Mouse (Mus musculus) heart, embryonic 12.5 days (tissue): ENCODE measurements around the gene Fbxo8. TPM values are rescaled to one million over a fixed set of nuclear protein-coding genes. Genes with fewer than 3 reads are reported as not detected.

Source experiments
- ATAC-seq: fragments of 200-750 bp; cut with Nextera tagmentation; 2 replicates; pipeline ENCODE4 v1.8.0; 2017; ENCODE audit warnings: moderate TSS enrichment, moderate library complexity; ENCODE audit not compliant: insufficient number of reproducible peaks, low FRiP score
- H3K27ac ChIP-seq: fragments of 300-500 bp; sonication (generic); 2 replicates; pipeline ENCODE4 v1.5.1; 2016; ENCODE audit warnings: mild to moderate bottlenecking, moderate library complexity; ENCODE audit not compliant: poor library complexity, severe bottlenecking
- H3K27me3 ChIP-seq: fragments of 300-500 bp; sonication (generic); replicated peaks from 2 replicates; pipeline ENCODE4 v1.6.1; 2016; ENCODE audit warnings: mild to moderate bottlenecking, moderate library complexity
- H3K36me3 ChIP-seq: fragments of 300-500 bp; sonication (generic); 2 replicates; pipeline ENCODE4 v1.6.1; 2016; ENCODE audit warnings: mild to moderate bottlenecking, moderate library complexity
- H3K4me1 ChIP-seq: fragments of 300-500 bp; sonication (generic); replicated peaks from 2 replicates; pipeline ENCODE4 v1.6.1; 2016; ENCODE audit warnings: mild to moderate bottlenecking
- H3K4me2 ChIP-seq: fragments of 300-500 bp; sonication (generic); 2 replicates; pipeline ENCODE4 v1.6.1; 2016; ENCODE audit warnings: mild to moderate bottlenecking, moderate library complexity
- H3K4me3 ChIP-seq: fragments of 300-500 bp; sonication (generic); 2 replicates; pipeline ENCODE4 v1.5.1; 2016; ENCODE audit warnings: mild to moderate bottlenecking
- H3K9ac ChIP-seq: fragments of 300-500 bp; sonication (generic); 2 replicates; pipeline ENCODE4 v1.6.1; 2016; ENCODE audit warnings: mild to moderate bottlenecking, moderate library complexity
- H3K9me3 ChIP-seq: fragments of 300-500 bp; sonication (generic); replicated peaks from 2 replicates; pipeline ENCODE4 v1.6.1; 2016; ENCODE audit warnings: mild to moderate bottlenecking, moderate library complexity
- WGBS: fragments of 180-500 bp; shearing (Covaris S2); methylation state at CpG from one replicate; pipeline ENCODE4 v1.1.7; 2016; 5-methylcytosine and 5-hydroxymethylcytosine counted together
- polyA plus RNA-seq: library from polyadenylated mRNA; unstranded; fragments of >200 nt; fragmentation: Nextera tagmentation; extraction: Ambion mirVana; gene quantifications from 2 replicates; pipeline ENCODE4 v1.2.1, GENCODE M21; 2016

Gene Fbxo8
- polyA plus RNA-seq, 1 experiment from 2014 or later = 40.7 TPM

- Histone ChIP-seq H3K9me3 (no peaks in the 10 kb centered on the region), H3K27ac (peak overlapping the region; percentile 88), H3K4me2 (peak overlapping the region; percentile 77), H3K27me3 (no peaks in the 10 kb centered on the region), H3K4me1 (peaks cover 10% of the 10 kb centered on the region), H3K36me3 (peaks cover 3% of the 10 kb centered on the region; the same call in 1 of the 2 replicates), H3K4me3 (peak overlapping the region; percentile 79), H3K9ac (peak overlapping the region; percentile 90)
- peak; percentile 95 for ATAC-seq
- under 1% methylated on average over 28 of the region's 28 CpGs for WGBS
These were observed 517 bp downstream of the Fbxo8 start for GRCm38 (mm10) chr8:56551361-56551852.

- 29% methylated on average over 10 of the region's 10 CpGs for WGBS
- no peak for ATAC-seq
- peaks cover 10% of the 10 kb centered on the region for H3K4me1 ChIP-seq
- peak overlapping the region; percentile 79 for H3K4me3 ChIP-seq
- peak overlapping the region; percentile 77 for H3K4me2 ChIP-seq
- H3K27me3 ChIP-seq = no peaks in the 10 kb centered on the region
- no peaks in the 10 kb centered on the region for H3K9me3 ChIP-seq
- H3K27ac ChIP-seq = no peak overlapping the region
- H3K36me3 ChIP-seq = peaks cover 3% of the 10 kb centered on the region; the same call in 1 of the 2 replicates
- peak overlapping the region; percentile 56; the same call in 1 of the 2 replicates for H3K9ac ChIP-seq
These were observed 1.2 kb downstream of the Fbxo8 start for GRCm38 (mm10) chr8:56552045-56552444.

- ATAC-seq = no peak
- Histone ChIP-seq H3K27me3 (no peaks in the 10 kb centered on the region), H3K4me3 (0 out of 2 replicates have a peak overlapping the region, but pooled peaks have one; percentile 9), H3K9me3 (no peaks in the 10 kb centered on the region), H3K4me2 (peak overlapping the region; percentile 41; the same call in 1 of the 2 replicates), H3K36me3 (no peaks in the 10 kb centered on the region), H3K27ac (no peak overlapping the region), H3K9ac (no peak overlapping the region), H3K4me1 (peaks cover 10% of the 10 kb centered on the region)
- WGBS = 34% methylated on average over 5 of the region's 5 CpGs
These were observed 1.7 kb downstream of the Fbxo8 start for GRCm38 (mm10) chr8:56552551-56553103.

- Histone ChIP-seq H3K4me2 (no peak overlapping the region), H3K36me3 (0 out of 2 replicates have a peak, but pooled peaks cover 3% of the 10 kb centered on the region), H3K4me1 (no peaks in the 10 kb centered on the region), H3K9ac (no peak overlapping the region), H3K4me3 (no peak overlapping the region), H3K9me3 (no peaks in the 10 kb centered on the region), H3K27ac (no peak overlapping the region), H3K27me3 (no peaks in the 10 kb centered on the region)
- WGBS = 77% methylated on average over 4 of the region's 4 CpGs
- ATAC-seq = no peak
These were observed 13.6 kb downstream of the Fbxo8 start for GRCm38 (mm10) chr8:56564399-56565047.

GRCm38 (mm10) chr8:56566856-56567255, 16.0 kb downstream of the Fbxo8 start:
- Histone ChIP-seq H3K4me3 (no peak overlapping the region), H3K9me3 (no peaks in the 10 kb centered on the region), H3K4me2 (no peak overlapping the region), H3K27ac (no peak overlapping the region), H3K9ac (no peak overlapping the region), H3K27me3 (no peaks in the 10 kb centered on the region), H3K4me1 (no peaks in the 10 kb centered on the region), H3K36me3 (0 out of 2 replicates have a peak, but pooled peaks cover 3% of the 10 kb centered on the region)
- no peak for ATAC-seq
- 87% methylated on average over 9 of the region's 9 CpGs for WGBS

- H3K4me3 ChIP-seq = no peak overlapping the region
- ATAC-seq = no peak
- no peaks in the 10 kb centered on the region for H3K4me1 ChIP-seq
- WGBS = 89% methylated on average over 4 of the region's 4 CpGs
- H3K9me3 ChIP-seq = no peaks in the 10 kb centered on the region
- no peaks in the 10 kb centered on the region for H3K36me3 ChIP-seq
- no peak overlapping the region for H3K4me2 ChIP-seq
- H3K27ac ChIP-seq = no peak overlapping the region
- no peaks in the 10 kb centered on the region for H3K27me3 ChIP-seq
- H3K9ac ChIP-seq = no peak overlapping the region
These were observed 30.0 kb downstream of the Fbxo8 start for GRCm38 (mm10) chr8:56580918-56581317.

GRCm38 (mm10) chr8:56582841-56583240, 32.0 kb downstream of the Fbxo8 start:
- Histone ChIP-seq H3K27me3 (no peaks in the 10 kb centered on the region), H3K4me2 (no peak overlapping the region), H3K4me1 (no peaks in the 10 kb centered on the region), H3K27ac (no peak overlapping the region), H3K4me3 (no peak overlapping the region), H3K36me3 (no peaks in the 10 kb centered on the region), H3K9me3 (no peaks in the 10 kb centered on the region), H3K9ac (no peak overlapping the region)
- no peak for ATAC-seq

GRCm38 (mm10) chr8:56589004-56589403, 38.1 kb downstream of the Fbxo8 start:
- H3K4me3 ChIP-seq = no peak overlapping the region
- H3K27ac ChIP-seq = no peak overlapping the region
- H3K4me1 ChIP-seq = no peaks in the 10 kb centered on the region
- no peaks in the 10 kb centered on the region for H3K36me3 ChIP-seq
- no peaks in the 10 kb centered on the region for H3K9me3 ChIP-seq
- no peak for ATAC-seq
- no peak overlapping the region for H3K4me2 ChIP-seq
- 83% methylated on average over 2 of the region's 2 CpGs for WGBS
- no peaks in the 10 kb centered on the region for H3K27me3 ChIP-seq
- no peak overlapping the region for H3K9ac ChIP-seq

- no peaks in the 10 kb centered on the region for H3K9me3 ChIP-seq
- no peaks in the 10 kb centered on the region for H3K4me1 ChIP-seq
- ATAC-seq = no peak
- H3K27ac ChIP-seq = no peak overlapping the region
- WGBS = 86% methylated on average over 1 of the region's 1 CpGs
- no peaks in the 10 kb centered on the region for H3K36me3 ChIP-seq
- H3K27me3 ChIP-seq = no peaks in the 10 kb centered on the region
- H3K9ac ChIP-seq = no peak overlapping the region
- H3K4me3 ChIP-seq = no peak overlapping the region
- no peak overlapping the region for H3K4me2 ChIP-seq
These were observed 40.2 kb downstream of the Fbxo8 start for GRCm38 (mm10) chr8:56591084-56591483.

GRCm38 (mm10) chr8:56591502-56591901, 40.6 kb downstream of the Fbxo8 start:
- Histone ChIP-seq H3K9ac (no peak overlapping the region), H3K4me2 (no peak overlapping the region), H3K4me3 (no peak overlapping the region), H3K27me3 (no peaks in the 10 kb centered on the region), H3K4me1 (no peaks in the 10 kb centered on the region), H3K9me3 (no peaks in the 10 kb centered on the region), H3K36me3 (no peaks in the 10 kb centered on the region), H3K27ac (no peak overlapping the region)
- ATAC-seq = no peak
- WGBS = 95% methylated on average over 5 of the region's 5 CpGs

- no peaks in the 10 kb centered on the region for H3K9me3 ChIP-seq
- H3K27me3 ChIP-seq = no peaks in the 10 kb centered on the region
- WGBS = 40% methylated on average over 3 of the region's 3 CpGs
- no peak overlapping the region for H3K4me2 ChIP-seq
- no peak overlapping the region for H3K4me3 ChIP-seq
- no peaks in the 10 kb centered on the region for H3K36me3 ChIP-seq
- no peak overlapping the region for H3K9ac ChIP-seq
- H3K4me1 ChIP-seq = 0 out of 2 replicates have a peak, but pooled peaks cover 2% of the 10 kb centered on the region
- ATAC-seq = no peak
- no peak overlapping the region for H3K27ac ChIP-seq
These were observed 55.6 kb downstream of the Fbxo8 start for GRCm38 (mm10) chr8:56606481-56606880.
